Mouse (Mus musculus): Measurements from ENCODE around the gene Fbxl20.
"Not testable (repeated sequence)": the region's sequence is repeated elsewhere in the genome, so short reads cannot be mapped to it uniquely, and the experiment has no call there.

Fbxl20 gene
- long read RNA-seq, experiment 1, full-length matches to known transcripts: 7 of 14 reads
- long read RNA-seq, experiment 1, partial matches to known transcripts: 3 of 14 reads
- long read RNA-seq, experiment 1, other reads (novel, unspliced or antisense): 4 of 14 reads
- long read RNA-seq, experiment 2, full-length matches to known transcripts: 9 of 17 reads
- long read RNA-seq, experiment 2, partial matches to known transcripts: 4 of 17 reads
- long read RNA-seq, experiment 2, other reads (novel, unspliced or antisense): 4 of 17 reads

- intact Hi-C loops (cut with DNase I): no loop called here
Observed at GRCm38 (mm10) chr11:98149786-98150624, at the start of gene Fbxl20. TSS of gene Fbxl20 (minus strand) at chr11:98150403.

GRCm38 (mm10) chr11:98192901-98193805 is 43.0 kb upstream of the Fbxl20 start, which contains the start of gene Med1:
TSS of gene Med1 (minus strand) at chr11:98193293.
- intact Hi-C loops (cut with DNase I): no loop called here

- intact Hi-C loops (cut with DNase I): no loop called here
Observed at GRCm38 (mm10) chr11:98190820-98191219, 40.6 kb upstream of the Fbxl20 start.

- intact Hi-C loops (cut with DNase I): no loop called here
Observed at GRCm38 (mm10) chr11:98187640-98188395, 37.6 kb upstream of the Fbxl20 start.

GRCm38 (mm10) chr11:98182149-98182548 is 31.9 kb upstream of the Fbxl20 start:
- intact Hi-C loops (cut with DNase I): not testable (repeated sequence)

- intact Hi-C loops (cut with DNase I): no loop called here
Observed at GRCm38 (mm10) chr11:98168400-98168799, 18.2 kb upstream of the Fbxl20 start.

GRCm38 (mm10) chr11:98155094-98155493 is 4.9 kb upstream of the Fbxl20 start:
- intact Hi-C loops (cut with DNase I): loop anchor here (5.0 kb wide), 1 partner anchor 77 kb away; no protein-coding TSS in a partner anchor

- intact Hi-C loops (cut with DNase I): no loop called here
Observed at GRCm38 (mm10) chr11:98150625-98151156, 488 bp upstream of the Fbxl20 start.

- intact Hi-C loops (cut with DNase I): no loop called here
Observed at GRCm38 (mm10) chr11:98149304-98149750, 876 bp downstream of the Fbxl20 start.

GRCm38 (mm10) chr11:98148551-98149301 is 1.5 kb downstream of the Fbxl20 start:
- intact Hi-C loops (cut with DNase I): no loop called here

GRCm38 (mm10) chr11:98145856-98146255 is 4.3 kb downstream of the Fbxl20 start:
- intact Hi-C loops (cut with DNase I): no loop called here

- intact Hi-C loops (cut with DNase I): loop anchor here (5.0 kb wide), 1 partner anchor 35 kb away; no protein-coding TSS in a partner anchor
Observed at GRCm38 (mm10) chr11:98142545-98142944, 7.7 kb downstream of the Fbxl20 start.

GRCm38 (mm10) chr11:98138894-98139293 is 11.3 kb downstream of the Fbxl20 start:
- intact Hi-C loops (cut with DNase I): no loop called here

- intact Hi-C loops (cut with DNase I): no loop called here
Observed at GRCm38 (mm10) chr11:98137836-98138235, 12.4 kb downstream of the Fbxl20 start.

- intact Hi-C loops (cut with DNase I): no loop called here
Observed at GRCm38 (mm10) chr11:98134951-98135350, 15.3 kb downstream of the Fbxl20 start.

- intact Hi-C loops (cut with DNase I): no loop called here
Observed at GRCm38 (mm10) chr11:98123424-98123823, 26.8 kb downstream of the Fbxl20 start.

GRCm38 (mm10) chr11:98114363-98114762 is 35.8 kb downstream of the Fbxl20 start:
- intact Hi-C loops (cut with DNase I): loop anchor here (10.0 kb wide), 1 partner anchor 60 kb away; no protein-coding TSS in a partner anchor

- intact Hi-C loops (cut with DNase I): loop anchor here (10.0 kb wide), 1 partner anchor 61 kb away; no protein-coding TSS in a partner anchor
Observed at GRCm38 (mm10) chr11:98113504-98113903, 36.7 kb downstream of the Fbxl20 start.

GRCm38 (mm10) chr11:98109706-98110105 is 40.5 kb downstream of the Fbxl20 start:
- intact Hi-C loops (cut with DNase I): loop anchor here (5.0 to 10.0 kb wide), 2 partner anchors 33 to 65 kb away; no protein-coding TSS in a partner anchor

Measured in adrenal gland (tissue).